Mouse (Mus musculus) frontal cortex, postnatal 14 days (tissue): Measurements from ENCODE around the gene Pdcd5.

Experiments used
- DNase-seq, 2 experiments: peaks; one replicate each; pipeline ENCODE4 v3.0.0; 2022; ENCODE audit warnings: low spot score in 2 of 2

Gene Pdcd5

DNA sequence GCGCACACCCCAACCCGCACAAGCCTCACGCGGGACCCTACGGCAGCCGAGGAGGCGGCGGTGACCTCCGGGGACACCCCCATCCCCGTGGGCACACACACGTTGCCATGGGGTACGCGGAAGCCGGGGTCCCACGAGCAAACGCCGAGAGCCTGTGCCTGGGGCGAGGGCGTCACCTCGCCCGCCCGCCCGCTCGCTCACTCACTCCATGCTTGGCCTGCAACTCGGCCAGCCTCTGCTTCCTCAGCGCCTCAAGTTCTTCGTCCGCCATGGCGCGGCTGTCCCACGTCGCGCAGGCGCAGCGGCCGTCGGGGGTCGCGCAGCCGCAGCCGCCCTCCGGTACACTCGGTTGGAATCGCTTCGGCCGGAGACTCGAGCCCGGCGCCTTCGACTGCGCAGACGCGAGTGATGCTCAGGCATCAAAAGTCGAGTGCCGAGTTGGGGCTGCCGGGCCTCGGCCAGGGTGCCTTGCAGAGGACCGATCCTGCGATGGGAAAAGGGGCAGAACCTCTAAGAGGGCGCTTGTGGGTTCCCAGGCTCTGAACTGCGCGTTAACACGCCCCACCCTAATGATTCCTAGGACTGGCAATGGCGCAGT, at the start of gene Pdcd5:
Gene Pdcd5 (minus strand): TSS at position 421 of the 598 bp plus-strand sequence.
- DNase-seq: peak; percentile 94 to 95

DNA sequence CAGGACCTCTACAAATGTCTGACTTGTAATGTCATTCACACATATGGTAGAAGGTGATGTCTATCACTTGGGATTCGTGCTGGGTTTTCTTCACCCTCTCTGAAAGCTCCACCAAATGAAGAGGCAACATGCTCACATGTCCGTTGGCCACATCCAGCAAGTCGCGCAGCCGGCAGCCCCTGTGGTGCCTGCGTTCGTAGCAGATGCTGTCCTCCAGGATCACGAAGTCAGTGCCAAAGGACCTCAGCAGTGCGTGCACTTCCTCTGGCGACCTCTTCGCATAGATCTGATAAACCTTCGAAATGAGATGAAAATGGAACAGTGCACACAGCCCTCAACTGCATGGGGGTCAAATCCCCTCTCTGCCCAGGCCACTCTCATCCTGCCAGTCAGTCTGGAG, 45.3 kb upstream of the Pdcd5 start:
- no peak for DNase-seq

DNA sequence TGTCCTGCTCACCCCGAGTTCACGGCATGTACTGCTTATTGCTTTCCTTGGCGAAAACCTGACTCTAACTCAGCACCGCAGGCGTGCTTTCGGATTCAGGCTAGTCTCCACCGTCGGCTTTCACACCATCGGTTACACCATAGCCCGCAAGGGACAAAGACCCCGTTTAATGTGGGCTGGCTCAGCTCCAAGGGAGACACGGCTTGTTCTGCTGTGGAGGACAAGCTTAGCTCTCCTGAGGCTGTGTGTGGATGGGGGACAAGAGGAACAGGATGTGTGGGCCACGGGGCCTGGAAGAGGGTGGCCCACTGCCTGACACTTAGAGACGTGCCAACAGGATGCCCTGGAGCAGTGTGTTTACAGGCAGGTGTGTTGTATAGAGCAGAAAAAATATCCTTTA, 44.8 kb upstream of the Pdcd5 start:
- no peak for DNase-seq

DNA sequence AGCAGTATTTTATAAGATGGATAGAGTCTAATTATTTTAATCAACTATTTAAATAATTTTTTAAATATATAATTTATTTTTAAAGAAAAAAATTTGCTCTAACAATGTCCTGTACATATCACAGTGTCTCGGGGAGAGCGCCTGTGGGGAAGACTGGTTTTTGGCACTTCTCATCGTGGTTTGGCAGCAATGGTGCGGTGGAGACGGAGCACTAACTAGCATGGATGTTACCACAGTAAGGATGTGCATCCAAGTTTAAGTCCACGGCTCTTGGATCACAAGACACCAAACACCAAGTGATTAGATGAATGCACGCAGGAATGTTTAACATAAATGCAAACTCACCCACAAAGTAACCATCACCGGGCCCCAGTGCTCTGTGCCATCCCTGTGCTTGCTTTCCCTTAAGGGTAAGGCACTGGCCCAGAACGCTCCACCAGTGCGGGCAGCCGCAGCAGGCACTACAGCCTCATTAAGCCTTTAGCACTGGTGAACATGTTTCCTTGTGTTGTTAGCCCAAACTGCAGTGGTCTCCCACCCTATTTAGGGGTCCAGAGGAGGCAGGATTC, 41.5 kb upstream of the Pdcd5 start:
- DNase-seq: no peak

DNA sequence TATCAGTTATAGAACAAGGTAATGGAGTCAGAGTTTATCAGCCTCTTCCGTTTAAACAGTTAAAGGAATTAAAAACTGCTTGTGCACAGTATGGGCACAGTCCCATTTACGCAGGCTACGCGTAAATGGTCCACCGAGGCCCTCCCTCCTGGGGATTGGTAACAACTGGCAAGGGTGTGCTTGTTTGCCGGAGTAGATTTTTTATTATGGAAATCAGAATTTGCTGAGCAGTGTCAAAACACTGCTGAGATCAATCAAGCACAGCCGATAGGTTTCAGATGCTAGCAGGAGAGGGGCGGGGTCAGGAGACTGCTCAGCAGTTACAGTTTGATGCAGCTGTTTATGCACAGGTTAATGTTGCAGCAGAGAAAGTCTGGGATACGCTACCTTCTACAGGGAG, 41.0 kb upstream of the Pdcd5 start:
- DNase-seq: no peak

DNA sequence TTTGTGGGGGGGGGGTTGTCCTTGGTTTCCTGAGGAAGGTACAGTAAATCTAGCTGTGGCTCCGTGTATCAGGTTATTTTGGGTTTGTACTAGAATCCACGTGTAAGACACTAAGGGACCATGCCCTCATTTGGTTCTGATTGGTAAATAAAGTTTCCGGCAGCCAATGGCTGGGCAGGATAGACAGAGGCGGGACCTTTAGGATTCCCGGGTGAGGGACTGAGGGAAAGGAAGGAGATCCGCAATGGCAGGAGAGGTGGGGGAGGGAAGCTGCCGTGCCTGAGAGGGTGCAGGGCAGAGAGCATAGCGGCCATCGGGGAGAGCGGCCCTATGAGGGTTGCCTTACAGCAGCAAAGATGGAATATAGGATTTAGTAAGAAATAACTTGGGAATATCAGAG, 39.9 kb upstream of the Pdcd5 start:
- no peak for DNase-seq

DNA sequence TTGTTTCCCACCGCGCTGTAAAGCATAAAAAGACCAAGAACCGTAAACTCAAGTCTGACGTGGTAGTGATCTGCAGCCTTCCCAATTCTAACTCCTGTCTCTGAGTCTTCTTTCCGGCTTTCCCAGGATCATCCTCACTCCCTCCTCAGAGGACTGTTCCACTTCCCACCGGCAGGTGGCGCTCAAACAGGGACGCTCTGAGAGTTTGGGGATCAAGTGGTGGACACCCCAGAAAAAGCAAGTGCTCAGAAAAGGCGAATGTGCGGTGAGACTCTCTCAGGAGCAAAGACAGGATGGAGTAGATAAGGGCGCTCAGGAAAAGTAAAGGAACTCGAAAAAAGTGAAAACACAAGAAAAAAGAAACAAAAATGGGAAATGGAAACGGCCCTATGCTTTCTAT, 39.4 kb upstream of the Pdcd5 start:
- DNase-seq: peak in 1 of 2 experiments; percentile 48

DNA sequence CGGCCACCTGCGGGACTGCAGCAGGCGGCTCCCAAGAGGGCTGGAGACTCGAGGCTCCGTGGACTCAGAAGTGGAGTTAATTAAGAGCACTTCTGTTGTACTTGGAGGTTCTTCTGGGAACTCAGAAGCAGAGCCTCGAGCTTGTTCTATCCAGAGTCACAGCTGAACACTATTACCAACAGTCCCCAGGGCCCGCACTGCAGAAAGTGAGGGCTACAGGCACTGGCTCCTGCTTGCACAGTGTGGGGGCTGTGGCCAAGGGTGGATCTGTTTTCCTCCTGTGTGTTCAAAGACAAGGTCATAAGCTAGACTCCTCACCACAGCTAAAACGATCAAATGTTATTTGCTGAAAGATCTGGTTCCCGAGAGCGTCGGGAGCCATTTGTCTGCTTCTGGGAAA, 38.9 kb upstream of the Pdcd5 start:
- DNase-seq: no peak

DNA sequence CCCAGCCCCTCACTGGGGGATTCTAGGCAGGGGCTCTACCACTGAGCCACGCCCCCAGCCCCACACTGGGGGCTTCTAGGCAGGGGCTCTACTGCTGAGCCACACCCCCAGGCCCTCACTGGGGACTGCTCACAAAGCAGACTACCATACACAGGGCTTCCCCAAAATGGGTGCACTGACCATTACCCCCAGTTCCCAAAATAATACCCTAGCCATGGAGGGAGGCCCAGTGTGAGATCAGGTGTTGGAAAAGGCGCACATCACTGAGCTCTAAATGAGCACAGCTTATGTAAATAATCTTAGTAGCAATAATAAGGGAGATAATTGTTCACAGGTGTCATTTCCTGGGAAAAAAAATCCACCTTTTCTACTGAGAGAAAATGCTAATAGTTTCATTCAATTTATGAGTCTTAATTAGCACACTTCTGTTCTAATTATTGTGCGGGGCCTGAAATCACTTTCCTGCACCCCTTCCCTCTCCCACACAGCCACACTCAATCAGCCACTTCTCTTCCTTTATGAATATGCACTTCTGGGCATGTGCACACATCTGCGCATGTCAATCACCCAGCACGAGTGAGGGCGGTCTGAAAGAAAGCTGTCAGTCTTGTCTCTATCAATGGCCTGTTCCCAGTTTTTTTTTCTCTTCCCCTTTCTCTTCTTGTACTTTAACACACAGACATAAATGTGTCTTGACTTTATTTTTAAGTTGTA, 36.2 kb upstream of the Pdcd5 start:
- no peak for DNase-seq

DNA sequence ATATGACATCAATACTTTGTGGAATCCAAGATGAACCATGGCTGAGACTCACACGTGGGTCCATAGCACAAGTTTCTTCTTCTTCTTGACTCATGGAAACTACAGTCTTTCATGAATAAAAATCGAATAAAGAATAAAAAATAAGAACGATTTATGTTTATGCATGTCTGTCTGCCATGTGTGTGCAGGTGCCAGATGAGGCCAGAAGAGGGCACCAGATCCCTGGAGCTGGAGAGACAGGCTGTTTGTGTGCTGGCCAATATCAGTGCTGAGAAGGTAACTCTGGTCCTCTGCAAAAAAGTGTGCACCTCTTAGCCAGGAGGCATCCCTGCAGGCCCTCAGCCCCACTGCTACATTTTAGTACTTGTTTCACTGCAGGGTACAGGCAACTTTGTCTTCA, 34.2 kb upstream of the Pdcd5 start:
- no peak for DNase-seq

DNA sequence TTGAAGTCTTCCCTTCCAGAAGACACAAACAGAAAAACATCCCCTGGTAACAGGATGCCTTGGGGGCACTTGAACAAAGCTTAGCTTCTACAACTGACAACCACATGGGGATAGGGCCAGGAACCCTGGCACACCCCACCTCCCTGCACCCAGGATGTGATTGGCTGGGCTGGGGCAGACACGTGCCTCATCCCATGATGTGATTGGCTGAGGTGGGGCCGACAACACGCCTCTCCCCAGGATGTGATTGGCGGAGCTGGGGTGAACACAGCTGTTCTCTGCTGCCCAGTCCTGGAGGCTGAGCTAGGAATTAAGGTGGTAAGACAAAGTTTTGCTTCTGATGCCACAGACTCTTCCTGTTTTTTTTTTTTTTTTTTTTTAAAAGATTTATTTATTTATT, 31.7 kb upstream of the Pdcd5 start:
- no peak for DNase-seq

DNA sequence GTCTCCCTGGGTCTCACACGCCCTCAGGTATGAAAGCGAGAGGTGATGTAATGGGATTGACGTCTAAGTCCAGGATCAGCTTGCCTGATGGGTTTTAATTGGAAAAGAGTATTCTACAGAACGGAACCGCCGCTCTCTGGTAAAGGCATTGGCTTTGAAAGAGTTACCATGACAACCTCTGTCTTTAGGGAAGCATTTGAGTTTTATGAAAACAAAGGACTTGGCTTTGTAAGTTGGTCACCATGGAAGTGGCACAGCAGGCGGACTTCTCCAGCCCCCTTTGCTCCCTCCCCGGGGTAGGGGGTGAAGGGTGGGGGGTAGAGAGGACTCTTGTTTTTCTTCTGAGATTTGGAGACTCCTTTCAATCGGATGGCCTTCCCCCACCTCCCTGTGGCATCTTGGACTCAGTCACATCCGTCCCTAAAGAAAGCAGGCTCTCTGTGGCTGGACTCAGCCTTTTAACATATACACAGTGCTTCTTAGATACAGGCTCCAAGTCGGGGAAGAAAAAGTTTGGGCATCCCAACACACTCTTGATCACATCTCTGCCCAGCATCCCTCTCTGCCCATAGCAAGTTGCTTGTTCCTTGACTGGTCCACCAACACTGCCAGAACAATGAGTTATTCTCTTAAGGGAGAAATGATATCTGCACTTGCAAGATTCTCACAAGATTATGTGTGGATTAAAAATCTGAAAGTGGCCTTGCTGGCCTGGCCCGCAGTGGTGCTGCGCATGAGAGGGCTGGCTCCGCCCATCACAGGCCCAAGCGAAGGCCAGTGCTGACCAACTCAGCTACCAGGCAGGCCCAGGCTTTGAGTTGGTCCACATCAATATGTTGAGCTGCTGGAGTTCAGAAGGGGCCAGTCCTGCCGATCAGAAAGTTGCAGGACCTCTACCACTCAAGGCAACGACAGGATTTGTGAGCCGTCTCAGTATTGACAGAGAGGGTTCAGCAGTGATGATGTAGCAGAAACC, 21.0 kb upstream of the Pdcd5 start:
- no peak for DNase-seq

DNA sequence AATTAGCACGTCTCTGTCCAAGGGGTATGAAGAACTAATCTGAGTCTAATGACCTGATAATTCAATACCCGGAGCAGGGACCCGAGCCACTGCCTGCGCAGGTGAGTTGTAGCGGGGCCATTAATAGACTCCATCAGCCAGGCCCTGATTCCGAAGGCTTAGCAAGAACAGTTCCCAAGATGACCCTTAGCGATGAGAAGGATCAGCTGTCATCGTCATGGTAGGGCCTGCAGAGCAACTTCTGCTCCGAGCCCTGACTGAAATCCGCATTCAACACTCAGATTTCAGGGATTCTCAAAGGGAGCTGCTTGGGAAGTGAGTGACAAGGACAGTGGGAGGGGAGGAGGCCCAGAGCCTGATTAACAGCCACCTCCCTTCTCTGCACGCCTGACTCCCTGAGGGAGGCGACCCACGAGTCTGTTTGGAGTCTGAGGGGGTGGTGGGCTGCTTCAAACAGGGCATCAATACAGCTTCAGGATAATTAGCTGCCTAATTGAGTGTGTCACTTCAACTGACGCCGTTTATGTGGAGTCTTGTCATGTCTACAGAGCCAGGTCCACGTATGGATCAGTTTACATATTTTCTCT, 16.6 kb upstream of the Pdcd5 start:
- no peak for DNase-seq

DNA sequence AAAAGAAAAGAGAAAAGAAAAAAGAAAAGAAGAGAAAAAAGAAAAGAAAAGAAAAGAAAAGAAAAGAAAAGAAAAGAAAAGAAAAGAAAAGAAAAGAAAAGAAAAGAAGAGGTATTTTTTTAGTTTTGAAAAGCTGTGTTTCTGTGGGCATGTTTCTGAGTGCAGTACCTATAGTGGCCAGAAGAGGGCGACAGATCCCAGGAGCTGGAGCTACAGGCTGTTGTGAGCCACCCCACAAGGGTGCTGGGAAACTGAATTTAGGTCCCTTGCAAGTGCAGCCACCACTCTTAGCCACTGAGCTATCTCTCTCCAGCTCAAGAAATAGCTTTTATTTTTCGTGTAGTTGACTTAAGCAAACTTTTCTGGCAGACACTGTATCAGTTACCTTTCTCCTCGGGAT, 11.9 kb upstream of the Pdcd5 start:
- no peak for DNase-seq

DNA sequence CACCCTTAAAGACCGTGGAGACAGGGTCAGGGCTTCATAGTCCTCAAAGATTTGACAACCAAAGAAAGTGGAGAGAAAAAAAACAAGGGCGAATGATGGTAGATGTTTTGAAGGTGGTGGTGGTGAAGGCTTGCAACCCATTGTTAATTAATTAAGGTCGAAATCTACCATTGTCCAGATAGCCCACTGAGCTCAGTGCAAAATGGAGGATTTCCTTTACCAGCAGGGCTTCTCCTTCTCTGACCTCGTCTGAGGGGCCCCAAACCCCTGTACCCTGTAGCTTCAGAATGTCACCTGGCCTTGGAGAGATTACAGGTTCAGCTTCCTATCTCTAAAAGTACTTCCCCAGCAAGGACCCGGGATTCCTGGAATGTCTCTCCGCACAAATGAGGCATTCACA, 10.5 kb upstream of the Pdcd5 start:
- DNase-seq: no peak

DNA sequence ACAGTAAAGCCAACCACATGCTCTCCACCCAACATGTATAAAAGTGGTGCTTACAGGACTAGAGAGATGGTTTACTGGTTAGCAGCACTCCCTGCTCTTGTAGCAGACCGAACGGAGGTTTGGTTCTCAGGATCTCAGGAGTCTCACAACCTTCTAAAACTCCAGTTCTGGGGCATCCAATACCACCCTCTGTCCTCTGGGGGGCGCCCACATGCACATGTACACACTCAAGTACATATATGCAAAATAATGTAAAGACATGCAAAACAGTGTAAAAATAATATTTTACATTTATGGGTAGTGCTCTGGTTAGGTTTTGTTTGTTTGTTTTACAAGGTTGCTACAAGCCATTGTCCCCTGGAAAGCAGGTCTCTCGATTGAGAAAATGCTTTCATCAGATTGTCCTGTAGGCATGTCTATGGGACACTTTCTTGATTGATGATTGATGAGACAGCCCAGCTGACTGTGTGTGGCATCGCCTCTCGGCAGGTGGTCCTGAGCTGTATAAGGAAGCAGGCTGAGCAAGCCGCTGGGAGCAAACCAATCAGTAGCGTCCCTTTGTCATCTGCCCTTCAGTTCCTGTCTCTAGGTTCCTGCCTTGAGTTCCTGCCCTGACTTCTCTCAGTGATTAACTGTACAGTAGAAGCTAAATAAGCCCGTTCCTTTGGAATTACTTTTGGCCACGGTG, 4.4 kb upstream of the Pdcd5 start:
- DNase-seq: no peak

DNA sequence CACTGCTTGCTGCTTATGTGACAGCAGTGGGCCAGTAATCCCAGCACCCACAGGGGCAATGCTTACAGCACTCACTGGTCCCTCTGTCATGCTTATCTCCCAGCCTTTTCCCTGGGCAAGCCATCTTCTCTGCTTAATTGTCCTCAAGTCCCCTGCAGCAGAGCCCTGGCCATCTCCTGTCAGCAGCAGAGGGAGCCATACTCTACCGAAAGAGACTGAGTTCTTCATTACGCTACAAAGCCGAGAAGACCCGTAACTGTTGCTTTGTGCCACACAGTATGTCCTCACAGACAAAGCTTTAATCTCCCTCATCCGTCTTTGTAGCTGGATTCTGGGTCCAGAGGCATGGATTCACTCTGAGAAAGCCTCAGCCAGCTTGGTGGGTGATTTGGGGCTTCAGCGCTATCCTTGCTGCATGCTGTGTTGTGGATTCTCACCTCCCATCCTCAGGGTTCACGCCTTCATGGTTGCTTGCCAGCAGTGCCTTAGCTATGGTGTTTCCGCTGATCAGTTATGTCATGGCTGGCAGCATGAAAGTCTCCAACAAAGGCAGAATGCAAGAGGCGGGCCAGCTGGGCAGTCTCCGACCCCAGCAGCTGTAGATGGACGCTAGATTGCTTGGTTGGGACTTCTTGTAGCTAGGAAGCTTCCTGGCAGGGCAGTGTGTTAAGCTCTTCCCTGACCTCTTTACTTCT, 3.5 kb upstream of the Pdcd5 start:
- peak; percentile 30 to 48 for DNase-seq

DNA sequence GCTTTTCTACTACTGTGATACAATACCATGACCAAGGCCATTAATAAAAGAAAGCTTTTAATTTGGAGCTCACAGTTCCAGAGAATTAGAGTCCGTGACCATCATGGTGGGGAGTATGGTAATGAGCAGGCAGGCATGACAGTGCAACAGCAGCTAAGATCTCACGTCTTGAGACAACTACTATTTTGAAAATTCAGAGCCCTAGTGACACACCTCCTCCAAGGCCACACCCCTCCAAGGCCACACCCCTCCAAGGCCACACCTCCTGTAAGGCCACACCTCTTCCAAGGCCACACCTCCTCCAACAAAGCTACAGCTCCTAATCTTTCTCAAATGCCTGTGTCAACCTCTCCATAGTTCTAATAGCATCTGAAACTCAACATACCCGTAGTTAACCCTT, 1.8 kb upstream of the Pdcd5 start:
- DNase-seq: no peak

DNA sequence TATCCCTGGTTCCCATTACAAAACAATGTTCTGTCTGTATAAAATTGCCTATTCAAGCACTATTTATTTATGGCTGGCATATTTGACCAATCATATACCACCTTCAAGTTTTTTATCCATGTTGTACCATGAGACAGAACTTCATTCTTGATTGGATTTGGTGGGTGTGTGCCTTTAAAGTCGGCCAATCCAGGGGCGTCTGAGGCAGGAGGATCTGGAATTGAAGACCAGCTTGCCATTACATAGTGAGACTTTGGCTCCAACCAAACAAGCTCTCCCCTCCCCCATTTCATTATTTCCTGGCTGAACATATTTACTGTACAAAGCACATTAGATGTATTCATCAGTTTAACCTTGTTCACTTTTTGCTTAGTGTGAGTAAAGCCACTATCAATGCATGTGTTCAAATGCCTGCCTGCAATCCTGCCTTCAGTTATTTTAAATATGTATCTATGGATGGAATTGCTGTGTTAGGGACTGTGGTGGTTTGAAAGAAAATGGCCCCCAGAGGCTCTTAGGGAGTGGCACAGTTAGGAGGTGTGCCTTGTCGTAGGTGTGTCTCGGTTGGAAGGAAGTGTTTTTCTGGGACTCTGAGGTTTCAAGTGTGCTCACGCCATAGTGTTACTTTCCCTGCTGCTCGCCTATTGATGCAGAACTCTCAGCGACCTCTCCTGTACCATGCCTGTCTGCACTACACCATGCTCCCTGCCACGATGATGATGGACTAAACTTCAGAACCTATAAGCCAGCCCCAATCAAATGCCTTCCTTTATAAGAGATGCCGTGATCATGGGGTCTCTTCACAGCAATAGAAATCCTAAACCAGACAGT, 1.1 kb upstream of the Pdcd5 start:
- no peak for DNase-seq
